Mouse (Mus musculus): ENCODE data around the gene Fam107a. TPM values are rescaled to one million over a fixed set of nuclear protein-coding genes. Genes with fewer than 3 reads are reported as not detected.

The Fam107a gene
- polyA plus RNA-seq, 1 experiment, result 4.5 TPM

- no peaks in the 10 kb centered on the region for H3K79me2 ChIP-seq (ENCODE audit: control insufficient read depth, insufficient read depth)
- no peak overlapping the region for H3K4me3 ChIP-seq
- H3K27me3 ChIP-seq (ENCODE audit: control insufficient read depth, insufficient read depth, insufficient read length), result no peaks in the 10 kb centered on the region
- peak overlapping the region; percentile 59 for H3K4me2 ChIP-seq (ENCODE audit: low read depth)
- no peaks in the 10 kb centered on the region for H3K36me3 ChIP-seq (ENCODE audit: control insufficient read depth, insufficient read depth)
- H3ac ChIP-seq (ENCODE audit: control insufficient read depth, insufficient read length), result no peak overlapping the region
- peak in 1 of 3 experiments; percentile 16 for TF ChIP-seq MYOG (IDR thresholded peaks at IDR 0.05; ENCODE audit: control insufficient read depth in 1 of 3, insufficient read depth in 1 of 3, insufficient read length in 2 of 3, low read depth in 2 of 3)
- TF ChIP-seq MYOD1 (IDR thresholded peaks at IDR 0.05; ENCODE audit: control insufficient read depth in 1 of 3, insufficient read length in 2 of 3, low read depth in 2 of 3), result no peak
These were observed 1.2 kb downstream of the Fam107a start for GRCm38 (mm10) chr14:8316366-8317193.

DNA sequence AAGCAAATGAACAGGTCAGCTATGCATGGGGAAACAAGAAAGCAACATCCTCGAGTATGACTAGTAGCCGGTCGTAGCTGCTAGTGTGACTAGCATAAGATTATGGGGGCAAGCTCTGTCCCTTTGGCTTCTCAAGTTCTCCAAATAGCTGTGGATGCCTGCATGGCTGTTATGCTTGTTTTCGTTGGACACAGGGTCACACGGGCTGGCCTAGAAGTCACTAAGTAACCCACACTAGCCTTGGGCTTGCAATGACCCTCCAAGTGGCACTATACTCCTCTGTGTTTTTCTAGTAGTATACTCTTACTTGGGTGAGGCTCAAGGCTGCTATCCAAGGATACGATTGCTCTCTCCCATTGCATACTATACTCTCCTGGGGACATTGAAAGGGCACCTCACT, 2.7 kb downstream of the Fam107a start:
- H3K27me3 ChIP-seq (ENCODE audit: control insufficient read depth, insufficient read depth, insufficient read length), result no peaks in the 10 kb centered on the region
- no peaks in the 10 kb centered on the region for H3K36me3 ChIP-seq (ENCODE audit: control insufficient read depth, insufficient read depth)
- H3ac ChIP-seq (ENCODE audit: control insufficient read depth, insufficient read length), result no peak overlapping the region
- no peak overlapping the region for H3K4me3 ChIP-seq
- H3K79me2 ChIP-seq (ENCODE audit: control insufficient read depth, insufficient read depth), result no peaks in the 10 kb centered on the region
- TF ChIP-seq MAX (IDR thresholded peaks at IDR 0.05; ENCODE audit: low read depth) (no peak), POLR2A (IDR thresholded peaks at IDR 0.05; ENCODE audit: insufficient read length, low read depth) (no peak), TCF3 (IDR thresholded peaks at IDR 0.05; ENCODE audit: insufficient read length, low read depth) (no peak), REST (IDR thresholded peaks at IDR 0.05; ENCODE audit: insufficient read depth, insufficient read length) (no peak), POLR2AphosphoS2 (IDR thresholded peaks at IDR 0.05; ENCODE audit: insufficient read length, low read depth) (no peak), E2F4 (IDR thresholded peaks at IDR 0.05; ENCODE audit: insufficient read depth) (no peak), TCF12 (IDR thresholded peaks at IDR 0.05; ENCODE audit: insufficient read depth, poor library complexity, severe bottlenecking) (no peak), MYOD1 (IDR thresholded peaks at IDR 0.05; ENCODE audit: control insufficient read depth in 1 of 3, insufficient read length in 2 of 3, low read depth in 2 of 3) (no peak), USF1 (IDR thresholded peaks at IDR 0.05; ENCODE audit: low read depth) (no peak), CEBPB (IDR thresholded peaks at IDR 0.05; ENCODE audit: insufficient read depth, poor library complexity, severe bottlenecking) (no peak)
- no peak overlapping the region for H3K4me2 ChIP-seq (ENCODE audit: low read depth)

DNA sequence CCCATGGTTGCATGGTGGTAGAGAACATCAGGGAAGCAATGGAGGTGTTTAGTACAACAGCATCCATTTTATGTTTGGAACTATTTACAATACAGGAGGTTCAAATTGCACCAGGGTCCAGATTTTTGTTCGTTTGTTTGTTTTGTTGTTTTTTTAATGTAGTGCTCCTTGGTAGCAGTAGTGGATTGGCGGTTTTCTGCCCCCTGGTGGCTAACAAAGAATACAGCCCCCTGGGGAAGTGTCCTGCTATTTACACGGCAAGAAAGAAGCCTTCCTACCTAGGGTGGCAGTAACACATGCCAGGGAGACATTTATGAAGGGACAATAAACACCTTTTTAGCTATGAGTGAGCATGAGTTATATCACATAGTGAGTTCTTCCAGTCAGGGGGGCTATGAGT, 3.3 kb downstream of the Fam107a start:
- no peaks in the 10 kb centered on the region for H3K36me3 ChIP-seq (ENCODE audit: control insufficient read depth, insufficient read depth)
- no peaks in the 10 kb centered on the region for H3K79me2 ChIP-seq (ENCODE audit: control insufficient read depth, insufficient read depth)
- H3ac ChIP-seq (ENCODE audit: control insufficient read depth, insufficient read length), result no peak overlapping the region
- TF ChIP-seq TCF12 (IDR thresholded peaks at IDR 0.05; ENCODE audit: insufficient read depth, poor library complexity, severe bottlenecking) (no peak), SRF (IDR thresholded peaks at IDR 0.05; ENCODE audit: control insufficient read depth, insufficient read length, low read depth) (no peak), MYOG (IDR thresholded peaks at IDR 0.05; ENCODE audit: control insufficient read depth in 1 of 3, insufficient read depth in 1 of 3, insufficient read length in 2 of 3, low read depth in 2 of 3) (no peak), TCF3 (IDR thresholded peaks at IDR 0.05; ENCODE audit: insufficient read length, low read depth) (no peak), MYOD1 (IDR thresholded peaks at IDR 0.05; ENCODE audit: control insufficient read depth in 1 of 3, insufficient read length in 2 of 3, low read depth in 2 of 3) (no peak), CEBPB (IDR thresholded peaks at IDR 0.05; ENCODE audit: insufficient read depth, poor library complexity, severe bottlenecking) (no peak), E2F4 (IDR thresholded peaks at IDR 0.05; ENCODE audit: insufficient read depth) (no peak), MAX (IDR thresholded peaks at IDR 0.05; ENCODE audit: low read depth) (no peak), USF1 (IDR thresholded peaks at IDR 0.05; ENCODE audit: low read depth) (no peak), REST (IDR thresholded peaks at IDR 0.05; ENCODE audit: insufficient read depth, insufficient read length) (no peak), POLR2A (IDR thresholded peaks at IDR 0.05; ENCODE audit: insufficient read length, low read depth) (no peak), POLR2AphosphoS2 (IDR thresholded peaks at IDR 0.05; ENCODE audit: insufficient read length, low read depth) (no peak)
- H3K27me3 ChIP-seq (ENCODE audit: control insufficient read depth, insufficient read depth, insufficient read length), result no peaks in the 10 kb centered on the region
- no peak overlapping the region for H3K4me2 ChIP-seq (ENCODE audit: low read depth)
- no peak overlapping the region for H3K4me3 ChIP-seq

- Histone ChIP-seq H3K4me3 (no peak overlapping the region), H3K36me3 (ENCODE audit: control insufficient read depth, insufficient read depth) (no peaks in the 10 kb centered on the region), H3K4me2 (ENCODE audit: low read depth) (no peak overlapping the region), H3K79me2 (ENCODE audit: control insufficient read depth, insufficient read depth) (no peaks in the 10 kb centered on the region), H3K27me3 (ENCODE audit: control insufficient read depth, insufficient read depth, insufficient read length) (no peaks in the 10 kb centered on the region), H3ac (ENCODE audit: control insufficient read depth, insufficient read length) (no peak overlapping the region)
- no peak for TF ChIP-seq E2F4 (IDR thresholded peaks at IDR 0.05; ENCODE audit: insufficient read depth)
- TF ChIP-seq MYOG (IDR thresholded peaks at IDR 0.05; ENCODE audit: control insufficient read depth in 1 of 3, insufficient read depth in 1 of 3, insufficient read length in 2 of 3, low read depth in 2 of 3), result no peak
- TF ChIP-seq TCF3 (IDR thresholded peaks at IDR 0.05; ENCODE audit: insufficient read length, low read depth), result no peak
- no peak for TF ChIP-seq MAX (IDR thresholded peaks at IDR 0.05; ENCODE audit: low read depth)
- TF ChIP-seq POLR2AphosphoS2 (IDR thresholded peaks at IDR 0.05; ENCODE audit: insufficient read length, low read depth), result no peak
- TF ChIP-seq CEBPB (IDR thresholded peaks at IDR 0.05; ENCODE audit: insufficient read depth, poor library complexity, severe bottlenecking), result no peak
- no peak for TF ChIP-seq USF1 (IDR thresholded peaks at IDR 0.05; ENCODE audit: low read depth)
- TF ChIP-seq SRF (IDR thresholded peaks at IDR 0.05; ENCODE audit: control insufficient read depth, insufficient read length, low read depth), result no peak
- no peak for TF ChIP-seq REST (IDR thresholded peaks at IDR 0.05; ENCODE audit: insufficient read depth, insufficient read length)
- TF ChIP-seq MYOD1 (IDR thresholded peaks at IDR 0.05; ENCODE audit: control insufficient read depth in 1 of 3, insufficient read length in 2 of 3, low read depth in 2 of 3), result no peak
- TF ChIP-seq POLR2A (IDR thresholded peaks at IDR 0.05; ENCODE audit: insufficient read length, low read depth), result no peak
- TF ChIP-seq TCF12 (IDR thresholded peaks at IDR 0.05; ENCODE audit: insufficient read depth, poor library complexity, severe bottlenecking), result no peak
These were observed 3.9 kb downstream of the Fam107a start for GRCm38 (mm10) chr14:8313877-8314276.

All from myocyte (in vitro differentiated cells).